Mouse (Mus musculus): ENCODE measurements around the gene Pofut1. TPM values are rescaled to one million over a fixed set of nuclear protein-coding genes. Genes with fewer than 3 reads are reported as not detected.

Pofut1 gene
- polyA plus RNA-seq, 2 experiments, result 12.1 to 41.7 TPM

GRCm38 (mm10) chr2:153290938-153291928, 49.9 kb downstream of the Pofut1 start, which contains the start of gene Kif3b:
Gene Kif3b (plus strand): TSS chr2:153291413.
- 4% methylated on average over 47 of the region's 63 CpGs for WGBS
- ATAC-seq (ENCODE audit: low FRiP score, low read depth) (peak; percentile 93), DNase-seq (ENCODE audit: low spot score) (peak; percentile 89)
- TF ChIP-seq POLR2A (IDR thresholded peaks at IDR 0.05; ENCODE audit: borderline replicate concordance, extremely low read depth, insufficient read depth, insufficient read length), result no peak
- peak within 1 kb of the TSS; percentile 93 for H3K4me3 ChIP-seq (replicated peaks; ENCODE audit: low read length)
- peaks cover 14% of the 10 kb centered on the region for H3K4me1 ChIP-seq (ENCODE audit: control insufficient read depth, insufficient read depth, low read length)
- no peaks in the 10 kb centered on the region for H3K27me3 ChIP-seq (ENCODE audit: control insufficient read depth, insufficient read depth, low read length)
- 0 out of 2 replicates have a peak, but pooled peaks cover 3% of the 10 kb centered on the region for H3K36me3 ChIP-seq (ENCODE audit: control insufficient read depth, insufficient read depth, low read length)
- peak within 1 kb of the TSS; percentile 92 for H3K4me2 ChIP-seq (replicated peaks; ENCODE audit: low read depth, low read length, severe bottlenecking)
- peak within 1 kb of the TSS; percentile 78 for H3K9ac ChIP-seq (ENCODE audit: low read depth, low read length, severe bottlenecking)
- no peak within 1 kb of the TSS for H3K27ac ChIP-seq (replicated peaks; ENCODE audit: low read depth, low read length)
- no peaks in the 10 kb centered on the region for H3K9me3 ChIP-seq (ENCODE audit: control insufficient read depth, low read length)

DNA sequence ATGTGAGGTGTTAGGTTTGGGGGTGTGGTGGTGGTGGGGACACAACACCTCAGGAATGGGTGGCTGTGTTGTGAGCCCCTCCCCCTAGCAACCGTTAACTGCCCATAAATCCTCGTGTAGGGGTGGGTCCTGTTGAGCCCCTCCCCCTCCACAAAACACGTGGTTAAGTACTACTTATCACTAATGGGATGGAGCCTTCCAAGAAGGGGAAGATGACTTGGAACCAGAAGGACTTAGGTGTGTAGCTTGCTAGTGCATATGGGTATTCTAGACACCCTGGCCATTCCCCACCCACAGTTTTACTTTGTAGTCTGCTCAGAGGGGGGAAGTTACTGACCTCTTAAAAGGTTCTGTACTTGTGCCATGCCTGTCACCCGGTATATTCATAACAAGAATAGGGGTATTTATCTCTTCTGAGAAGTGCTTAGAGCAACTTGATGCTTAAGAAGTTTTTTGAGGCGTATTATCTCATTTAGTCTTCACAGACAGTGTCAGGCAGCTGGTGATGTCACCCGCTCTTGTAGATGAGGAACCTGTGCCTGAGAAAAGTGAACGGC, 51.0 kb downstream of the Pofut1 start:
- 0 out of 2 replicates have a peak, but pooled peaks cover 3% of the 10 kb centered on the region for H3K36me3 ChIP-seq (ENCODE audit: control insufficient read depth, insufficient read depth, low read length)
- no peak overlapping the region for H3K27ac ChIP-seq (replicated peaks; ENCODE audit: low read depth, low read length)
- H3K9ac ChIP-seq (ENCODE audit: low read depth, low read length, severe bottlenecking), result peak overlapping the region; percentile 78; the same call in 1 of the 2 replicates
- H3K4me3 ChIP-seq (replicated peaks; ENCODE audit: low read length), result peak overlapping the region; percentile 93
- no peak for ATAC-seq (ENCODE audit: low FRiP score, low read depth)
- WGBS, result 48% methylated on average over 7 of the region's 7 CpGs
- no peaks in the 10 kb centered on the region for H3K27me3 ChIP-seq (ENCODE audit: control insufficient read depth, insufficient read depth, low read length)
- no peaks in the 10 kb centered on the region for H3K9me3 ChIP-seq (ENCODE audit: control insufficient read depth, low read length)
- TF ChIP-seq POLR2A (IDR thresholded peaks at IDR 0.05; ENCODE audit: borderline replicate concordance, extremely low read depth, insufficient read depth, insufficient read length), result no peak
- H3K4me2 ChIP-seq (replicated peaks; ENCODE audit: low read depth, low read length, severe bottlenecking), result peak overlapping the region; percentile 92
- H3K4me1 ChIP-seq (ENCODE audit: control insufficient read depth, insufficient read depth, low read length), result peaks cover 14% of the 10 kb centered on the region
- no peak for DNase-seq (ENCODE audit: low spot score)

DNA sequence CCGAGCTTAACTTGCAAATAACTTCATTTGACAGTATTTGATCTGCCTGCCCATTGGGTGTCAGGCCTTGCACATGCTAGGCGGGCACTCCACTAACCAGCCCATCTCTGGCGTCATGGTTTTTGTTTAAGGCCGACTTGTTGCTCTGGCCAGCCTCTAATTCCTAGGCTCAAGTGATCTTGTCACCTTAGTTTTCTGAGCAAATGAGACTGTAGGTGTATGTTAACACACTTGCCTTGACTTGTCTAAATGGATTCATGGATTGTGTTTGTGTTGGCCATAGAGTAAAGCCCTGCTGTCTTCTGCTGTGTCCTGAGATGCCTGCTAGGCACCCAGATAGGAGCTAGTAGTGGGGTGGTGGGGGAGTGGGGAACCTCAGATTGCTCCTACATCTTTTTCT, 53.9 kb downstream of the Pofut1 start:
- TF ChIP-seq POLR2A (IDR thresholded peaks at IDR 0.05; ENCODE audit: borderline replicate concordance, extremely low read depth, insufficient read depth, insufficient read length), result no peak
- WGBS, result 87% methylated on average over 4 of the region's 4 CpGs
- 0 out of 2 replicates have a peak, but pooled peaks cover 3% of the 10 kb centered on the region for H3K36me3 ChIP-seq (ENCODE audit: control insufficient read depth, insufficient read depth, low read length)
- no peaks in the 10 kb centered on the region for H3K9me3 ChIP-seq (ENCODE audit: control insufficient read depth, low read length)
- H3K4me1 ChIP-seq (ENCODE audit: control insufficient read depth, insufficient read depth, low read length), result peaks cover 11% of the 10 kb centered on the region
- no peaks in the 10 kb centered on the region for H3K27me3 ChIP-seq (ENCODE audit: control insufficient read depth, insufficient read depth, low read length)
- ATAC-seq (ENCODE audit: low FRiP score, low read depth), result no peak
- H3K4me2 ChIP-seq (replicated peaks; ENCODE audit: low read depth, low read length, severe bottlenecking), result no peak overlapping the region
- H3K4me3 ChIP-seq (replicated peaks; ENCODE audit: low read length), result no peak overlapping the region
- DNase-seq (ENCODE audit: low spot score), result no peak
- H3K9ac ChIP-seq (ENCODE audit: low read depth, low read length, severe bottlenecking), result no peak overlapping the region
- no peak overlapping the region for H3K27ac ChIP-seq (replicated peaks; ENCODE audit: low read depth, low read length)

DNA sequence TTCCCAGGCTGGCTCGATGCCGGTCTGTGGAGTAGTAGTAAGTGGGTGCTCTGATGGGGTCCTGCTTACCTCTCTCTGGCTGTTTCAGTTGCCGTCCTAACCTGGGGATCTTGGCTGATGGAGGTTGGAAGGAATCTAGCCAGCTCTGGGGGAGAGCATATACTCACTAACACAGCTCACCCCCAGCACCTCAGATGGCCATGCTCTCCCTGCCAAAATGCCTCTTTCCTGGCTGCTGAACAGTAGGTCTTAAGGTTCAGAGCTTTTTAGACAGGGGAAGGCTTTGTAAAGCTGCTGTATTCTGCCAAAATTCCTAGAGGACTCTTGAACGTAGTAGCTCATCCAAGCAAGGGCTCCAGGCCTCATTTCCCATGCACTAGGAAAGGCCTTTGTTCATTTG, 56.4 kb downstream of the Pofut1 start:
- H3K9me3 ChIP-seq (ENCODE audit: control insufficient read depth, low read length), result no peaks in the 10 kb centered on the region
- H3K4me3 ChIP-seq (replicated peaks; ENCODE audit: low read length), result no peak overlapping the region
- TF ChIP-seq POLR2A (IDR thresholded peaks at IDR 0.05; ENCODE audit: borderline replicate concordance, extremely low read depth, insufficient read depth, insufficient read length), result no peak
- H3K27ac ChIP-seq (replicated peaks; ENCODE audit: low read depth, low read length), result no peak overlapping the region
- 0 out of 2 replicates have a peak, but pooled peaks cover 3% of the 10 kb centered on the region for H3K36me3 ChIP-seq (ENCODE audit: control insufficient read depth, insufficient read depth, low read length)
- DNase-seq (ENCODE audit: low spot score) (no peak), ATAC-seq (ENCODE audit: low FRiP score, low read depth) (no peak)
- H3K27me3 ChIP-seq (ENCODE audit: control insufficient read depth, insufficient read depth, low read length), result no peaks in the 10 kb centered on the region
- 85% methylated on average over 4 of the region's 4 CpGs for WGBS
- H3K9ac ChIP-seq (ENCODE audit: low read depth, low read length, severe bottlenecking), result no peak overlapping the region
- H3K4me2 ChIP-seq (replicated peaks; ENCODE audit: low read depth, low read length, severe bottlenecking), result no peak overlapping the region
- H3K4me1 ChIP-seq (ENCODE audit: control insufficient read depth, insufficient read depth, low read length), result no peaks in the 10 kb centered on the region

DNA sequence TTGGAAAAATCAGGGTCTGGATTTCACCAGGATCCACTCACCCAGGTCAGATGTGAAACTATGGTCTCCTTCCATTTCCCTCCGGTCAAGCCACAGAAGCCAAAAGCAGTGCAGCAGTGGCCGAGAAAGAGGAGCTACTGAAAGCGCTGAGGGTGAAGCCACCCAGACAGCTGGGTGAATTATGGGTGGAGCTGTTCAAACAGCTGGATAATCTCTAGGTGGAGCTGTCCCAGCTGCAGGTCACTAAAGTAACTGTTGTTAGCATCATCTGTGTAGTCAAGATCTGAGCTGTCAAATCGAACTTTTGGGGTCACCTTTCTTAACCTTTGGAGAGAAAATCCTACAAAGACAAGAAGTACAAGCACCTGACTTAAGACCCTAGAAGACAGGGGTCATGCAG, 57.1 kb downstream of the Pofut1 start:
- Histone ChIP-seq H3K27me3 (ENCODE audit: control insufficient read depth, insufficient read depth, low read length) (no peaks in the 10 kb centered on the region), H3K4me1 (ENCODE audit: control insufficient read depth, insufficient read depth, low read length) (no peaks in the 10 kb centered on the region), H3K9ac (ENCODE audit: low read depth, low read length, severe bottlenecking) (no peak overlapping the region), H3K9me3 (ENCODE audit: control insufficient read depth, low read length) (no peaks in the 10 kb centered on the region), H3K4me3 (replicated peaks; ENCODE audit: low read length) (no peak overlapping the region), H3K27ac (replicated peaks; ENCODE audit: low read depth, low read length) (no peak overlapping the region), H3K4me2 (replicated peaks; ENCODE audit: low read depth, low read length, severe bottlenecking) (no peak overlapping the region), H3K36me3 (ENCODE audit: control insufficient read depth, insufficient read depth, low read length) (0 out of 2 replicates have a peak, but pooled peaks cover 3% of the 10 kb centered on the region)
- WGBS, result 60% methylated on average over 4 of the region's 4 CpGs
- DNase-seq (ENCODE audit: low spot score) (no peak), ATAC-seq (ENCODE audit: low FRiP score, low read depth) (no peak)
- TF ChIP-seq POLR2A (IDR thresholded peaks at IDR 0.05; ENCODE audit: borderline replicate concordance, extremely low read depth, insufficient read depth, insufficient read length), result no peak

All from limb, embryonic 14.5 days (tissue).